Mouse (Mus musculus) layer of hippocampus, adult 18-20 months (tissue): ENCODE data around the gene Zbtb44. TPM values are rescaled to one million over a fixed set of nuclear protein-coding genes. Genes with fewer than 3 reads are reported as not detected.

Experiments
- DNase-seq, 2 experiments: peaks; one replicate each; pipeline ENCODE4 v3.0.0; 2022; ENCODE audit warnings: low spot score in 2 of 2
- total RNA-seq, 2 experiments: library from RNA; stranded (reverse); gene quantifications; 2 replicates each; pipeline ENCODE4 v1.2.3; 2021

Zbtb44 gene
- total RNA-seq, 2 experiments from 2014 or later = 40.3 to 40.8 TPM

- no peak for DNase-seq
These were observed 28.3 kb downstream of the Zbtb44 start for GRCm38 (mm10) chr9:31058723-31059122.

DNA sequence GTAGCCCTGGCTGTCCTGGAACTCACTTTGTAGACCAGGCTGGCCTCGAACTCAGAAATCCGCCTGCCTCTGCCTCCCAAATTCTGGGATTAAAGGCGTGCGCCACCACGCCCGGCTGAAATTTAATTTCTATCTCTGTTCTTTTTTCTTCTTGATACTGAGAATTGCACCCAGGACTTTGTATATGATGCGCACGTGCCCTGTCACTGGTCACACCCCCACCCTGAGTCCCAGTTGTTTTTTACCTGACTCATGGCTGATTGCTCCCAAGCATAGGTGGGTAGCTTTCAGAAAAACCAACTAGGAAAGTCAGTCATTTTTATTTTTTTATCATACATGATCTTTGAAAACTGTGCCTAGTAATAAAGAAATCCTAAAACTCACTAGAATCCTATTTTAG, 40.3 kb downstream of the Zbtb44 start:
- no peak for DNase-seq

DNA sequence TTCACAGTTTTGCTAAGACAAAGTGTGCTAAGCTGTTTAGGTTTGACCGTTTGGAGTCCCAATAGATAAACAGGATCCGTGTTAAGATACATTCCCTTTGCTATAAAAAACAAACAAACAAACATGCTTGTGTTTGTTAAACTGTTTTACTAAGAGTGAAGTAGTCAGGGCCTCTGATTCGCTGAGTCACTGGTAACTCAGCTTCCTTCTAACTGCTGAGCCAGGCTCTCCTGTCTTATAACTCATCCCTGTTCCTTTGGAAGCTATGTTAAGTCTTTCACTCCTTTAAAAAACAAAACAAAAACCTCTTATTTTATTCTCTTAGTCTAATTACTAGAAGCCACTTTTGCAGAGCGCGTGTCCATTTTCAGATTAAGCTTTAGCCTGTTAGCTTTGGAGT, 41.8 kb downstream of the Zbtb44 start:
- no peak for DNase-seq

DNA sequence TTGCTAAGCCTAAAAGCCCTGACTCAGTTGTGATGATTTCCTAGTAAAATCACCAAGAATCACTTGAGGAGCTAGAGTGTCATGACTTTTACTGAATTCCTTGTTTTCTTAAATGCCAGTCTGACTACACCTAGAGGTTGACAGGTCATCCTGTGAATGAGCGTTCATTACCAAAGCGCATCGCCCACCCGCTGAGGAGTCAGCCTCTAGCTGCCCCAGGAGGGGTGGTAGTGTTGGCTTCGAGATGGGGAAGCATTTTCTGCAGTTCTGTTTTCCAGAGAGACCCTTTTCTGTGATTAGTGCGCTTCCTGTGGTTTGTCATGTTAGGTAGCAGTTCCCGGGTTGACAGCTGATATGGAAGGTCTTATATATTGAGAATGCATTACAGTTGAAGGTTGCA, 43.4 kb downstream of the Zbtb44 start:
- DNase-seq = no peak

GRCm38 (mm10) chr9:31074836-31075235, 44.4 kb downstream of the Zbtb44 start:
- DNase-seq = no peak

DNA sequence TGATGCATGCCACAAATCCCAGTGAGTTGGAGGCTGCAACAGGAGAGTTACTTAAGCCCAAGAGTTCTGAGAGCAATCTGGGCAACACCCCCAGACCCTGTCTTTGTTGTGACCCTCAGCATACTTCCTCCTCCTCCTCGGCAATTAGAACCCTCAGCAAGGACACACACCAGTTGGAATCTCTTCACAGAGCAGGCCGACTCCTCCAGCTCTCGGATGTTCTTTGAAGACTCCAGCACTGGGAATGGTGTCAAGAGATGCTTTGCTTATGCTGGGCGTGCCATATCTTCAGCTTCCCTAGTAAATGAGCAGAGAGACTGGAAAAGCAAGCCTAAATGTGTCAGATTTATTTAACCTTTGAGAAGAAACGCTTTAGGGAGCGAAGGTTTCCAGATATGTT, 50.3 kb downstream of the Zbtb44 start:
- no peak for DNase-seq

GRCm38 (mm10) chr9:31082054-31082666, 51.7 kb downstream of the Zbtb44 start:
- peak; percentile 37 to 84 for DNase-seq

DNA sequence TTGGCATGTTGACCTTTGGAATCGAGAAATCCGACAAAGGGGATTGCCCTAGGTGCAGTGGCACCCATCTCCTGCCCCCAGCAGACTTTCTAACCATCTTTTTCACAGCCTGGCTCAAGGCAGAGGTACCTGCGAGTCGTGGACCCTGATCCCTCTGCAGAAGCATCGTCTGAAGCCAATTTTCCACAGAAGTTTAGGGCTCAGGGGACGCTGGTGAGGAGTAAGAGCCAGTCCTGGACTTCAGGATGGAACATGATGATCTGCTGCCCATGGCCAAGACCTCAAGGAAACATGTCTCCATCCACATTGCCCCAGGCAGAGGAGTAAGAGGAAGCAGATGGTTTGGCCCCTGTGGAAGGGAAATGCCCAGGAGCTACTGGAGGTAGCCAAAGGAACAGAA, 52.3 kb downstream of the Zbtb44 start:
- no peak for DNase-seq

- no peak for DNase-seq
These were observed 55.1 kb downstream of the Zbtb44 start for GRCm38 (mm10) chr9:31085556-31085955.

GRCm38 (mm10) chr9:31086085-31086753, 55.8 kb downstream of the Zbtb44 start:
- peak; percentile 32 to 86 for DNase-seq

- DNase-seq = no peak
These were observed 56.3 kb downstream of the Zbtb44 start for GRCm38 (mm10) chr9:31086754-31087145.

GRCm38 (mm10) chr9:31087466-31087865, 57.0 kb downstream of the Zbtb44 start:
- peak in 1 of 2 experiments; percentile 15 for DNase-seq

- no peak for DNase-seq
These were observed 57.7 kb downstream of the Zbtb44 start for GRCm38 (mm10) chr9:31088116-31088515.

- no peak for DNase-seq
These were observed 58.4 kb downstream of the Zbtb44 start for GRCm38 (mm10) chr9:31088883-31089282.

GRCm38 (mm10) chr9:31089541-31089940, 59.1 kb downstream of the Zbtb44 start:
- no peak for DNase-seq

GRCm38 (mm10) chr9:31090081-31091023, 59.9 kb downstream of the Zbtb44 start:
- no peak for DNase-seq

DNA sequence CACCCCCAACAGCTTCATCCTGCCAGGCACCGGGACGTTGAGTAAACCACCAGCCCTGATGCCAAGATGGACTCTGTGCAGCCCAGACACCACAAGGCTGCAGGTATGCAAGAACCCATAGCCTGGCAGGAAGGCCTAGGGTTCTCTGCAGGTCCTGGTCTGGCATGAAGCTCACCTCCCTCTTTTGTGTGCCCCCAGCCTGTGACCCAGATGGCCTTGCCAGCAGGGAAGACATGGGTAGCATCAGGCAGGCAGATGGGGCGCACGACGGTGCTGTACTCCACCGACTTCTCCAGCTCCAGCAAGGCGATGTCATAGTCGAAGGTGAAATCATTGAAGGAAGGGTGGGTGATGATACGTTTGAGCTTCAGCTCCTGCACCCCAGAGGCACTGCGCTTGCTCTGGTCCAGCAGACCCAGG, 60.7 kb downstream of the Zbtb44 start:
- no peak for DNase-seq

DNA sequence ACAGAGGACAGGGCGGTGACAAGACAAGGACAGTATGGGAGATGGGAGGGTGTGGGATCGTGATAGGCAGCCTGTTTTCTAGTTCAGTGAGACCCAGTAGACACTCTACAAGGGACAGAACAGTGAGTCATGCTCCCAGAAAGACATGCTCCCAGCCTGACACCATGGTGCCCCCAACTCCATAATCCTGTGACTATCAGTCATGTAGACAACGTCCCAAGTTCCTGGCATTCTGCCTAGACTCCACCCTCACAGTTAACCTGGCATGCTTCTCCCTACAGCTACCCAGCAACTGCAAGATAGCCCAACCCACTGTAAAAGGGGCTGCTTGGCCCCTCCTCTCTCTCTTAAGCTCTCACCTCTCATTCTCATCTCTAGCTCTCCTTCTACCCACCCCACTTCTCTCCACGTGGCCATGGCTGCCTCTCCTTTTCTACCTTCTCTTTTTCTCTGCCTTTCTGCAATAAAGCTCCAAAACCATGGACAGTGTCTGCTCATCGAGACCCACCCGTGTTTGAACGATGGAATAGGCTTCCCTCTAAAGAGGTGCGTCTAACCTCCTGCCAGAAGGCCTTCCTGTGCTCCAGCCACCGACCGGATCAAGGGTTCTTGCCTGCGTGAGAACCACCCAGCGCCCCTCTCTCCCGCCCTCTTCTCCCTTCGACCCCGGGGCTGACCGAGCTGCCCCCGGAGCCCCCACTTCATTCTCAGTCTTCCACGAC, 61.8 kb downstream of the Zbtb44 start:
- DNase-seq = no peak

DNA sequence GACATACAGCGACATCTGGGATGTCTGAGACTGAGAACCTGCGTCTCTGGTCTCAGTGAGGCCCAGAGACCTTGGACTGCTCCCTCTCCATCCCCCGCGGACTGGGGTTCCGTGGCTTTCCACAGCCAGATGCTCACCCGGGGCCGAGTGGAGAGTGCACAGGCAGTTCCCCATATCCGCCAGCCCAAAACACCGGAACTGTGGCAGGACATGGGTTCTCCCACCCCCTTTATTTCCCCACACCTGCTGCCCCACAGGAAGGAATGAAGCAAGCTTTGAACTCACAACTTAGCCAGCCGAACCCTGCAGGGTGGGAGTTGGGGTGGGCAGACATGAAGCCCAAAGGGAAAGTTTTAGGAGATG, 62.4 kb downstream of the Zbtb44 start:
- no peak for DNase-seq

DNA sequence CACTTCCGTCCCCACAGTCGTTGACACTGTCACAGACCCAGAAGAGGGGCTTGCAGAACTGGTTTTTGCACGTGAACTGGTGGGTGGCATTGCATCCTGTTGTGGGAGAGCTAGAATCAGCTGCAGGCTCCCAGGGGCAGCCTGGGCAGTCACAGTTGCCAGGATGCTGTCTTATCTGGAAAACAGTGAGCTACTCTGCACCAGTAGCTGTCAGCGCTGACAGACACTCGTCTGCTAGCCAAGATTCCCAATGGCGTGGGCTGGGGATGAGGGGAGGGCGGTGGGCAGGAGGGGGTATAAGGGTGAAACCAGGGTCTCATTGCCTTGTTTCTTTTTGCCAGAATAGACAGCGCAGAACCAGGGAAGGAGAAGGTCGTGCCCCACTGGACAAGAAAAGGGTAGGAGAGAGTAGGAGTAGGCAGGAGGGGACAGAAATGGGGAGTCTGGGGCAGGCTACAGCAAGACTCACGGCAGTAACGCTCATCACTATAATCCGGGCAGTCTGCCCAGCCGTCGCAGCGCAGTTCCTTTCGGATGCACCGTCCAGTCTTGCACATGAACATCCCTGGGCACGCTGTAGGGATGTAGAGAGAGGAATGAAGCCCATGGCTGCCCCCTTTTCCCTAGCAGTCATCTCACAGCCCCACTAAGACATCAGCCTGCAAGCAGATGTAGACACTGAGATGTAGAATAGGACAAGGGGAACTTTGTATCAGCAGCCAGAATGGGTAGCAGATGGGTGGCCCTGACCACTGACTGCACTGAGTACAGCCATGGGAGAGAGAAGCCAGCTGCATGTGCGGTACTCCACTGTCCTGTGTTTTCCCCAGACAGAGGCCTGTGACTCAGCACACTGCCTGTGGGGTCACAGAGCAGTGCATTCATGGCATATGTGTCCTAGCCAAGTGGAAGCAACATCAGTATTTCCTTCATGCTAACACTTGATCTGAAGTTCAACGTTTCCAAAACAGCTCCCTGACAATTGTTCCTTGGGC, 66.9 kb downstream of the Zbtb44 start:
- no peak for DNase-seq
